Mouse (Mus musculus): Measurements from ENCODE around the gene Chadl.

GRCm38 (mm10) chr15:81719139-81719531 is 22.0 kb upstream of the Chadl start:
- TF ChIP-seq POLR2A (IDR thresholded peaks at IDR 0.05; ENCODE audit: low read depth, low read length) (no peak), CTCF (IDR thresholded peaks at IDR 0.05; ENCODE audit: extremely low read depth, insufficient read depth, insufficient read length, insufficient replicate concordance) (no peak)

All from spleen, adult 2 months (tissue).